Mouse (Mus musculus) forebrain, embryonic 12.5 days (tissue): ENCODE measurements at regions not wholly inside any gene's neighbourhood (a gene's known extent, or its start where the extent isn't known, plus 50 kb on each side); places are given as distances from the start of the nearest gene placed in this dataset.

Source experiments
- ATAC-seq: fragments of 200-750 bp; cut with Nextera tagmentation; 2 replicates; pipeline ENCODE4 v1.8.0; 2017; ENCODE audit warnings: moderate TSS enrichment; ENCODE audit not compliant: low FRiP score
- H3K27ac ChIP-seq: fragments of 300-500 bp; sonication (generic); 2 replicates; pipeline ENCODE4 v1.5.1; 2016; ENCODE audit warnings: mild to moderate bottlenecking
- H3K27me3 ChIP-seq: fragments of 300-500 bp; sonication (generic); 2 replicates; pipeline ENCODE4 v1.6.1; 2016; ENCODE audit warnings: mild to moderate bottlenecking
- H3K36me3 ChIP-seq: fragments of 300-500 bp; sonication (generic); replicated peaks from 2 replicates; pipeline ENCODE4 v1.6.1; 2016; ENCODE audit warnings: mild to moderate bottlenecking
- H3K4me1 ChIP-seq: fragments of 300-500 bp; sonication (generic); 2 replicates; pipeline ENCODE4 v1.6.1; 2016
- H3K4me2 ChIP-seq: fragments of 300-500 bp; sonication (generic); 2 replicates; pipeline ENCODE4 v1.6.1; 2016; ENCODE audit warnings: mild to moderate bottlenecking, moderate library complexity
- H3K4me3 ChIP-seq: fragments of 300-500 bp; sonication (generic); replicated peaks from 2 replicates; pipeline ENCODE4 v1.5.1; 2016; ENCODE audit warnings: mild to moderate bottlenecking
- H3K9ac ChIP-seq: fragments of 300-500 bp; sonication (generic); 2 replicates; pipeline ENCODE4 v1.6.1; 2016; ENCODE audit warnings: mild to moderate bottlenecking
- H3K9me3 ChIP-seq: fragments of 300-500 bp; sonication (generic); 2 replicates; pipeline ENCODE4 v1.6.1; 2016
- WGBS: fragments of 180-500 bp; shearing (Covaris S2); methylation state at CpG from one replicate; pipeline ENCODE4 v1.1.7; 2016; 5-methylcytosine and 5-hydroxymethylcytosine counted together

- H3K4me3 ChIP-seq: no peak overlapping the region
- H3K4me2 ChIP-seq: no peak overlapping the region
- no peaks in the 10 kb centered on the region for H3K36me3 ChIP-seq
- no peaks in the 10 kb centered on the region for H3K9me3 ChIP-seq
- H3K4me1 ChIP-seq: no peaks in the 10 kb centered on the region
- H3K9ac ChIP-seq: no peak overlapping the region
- WGBS: 81% methylated on average over 12 of the region's 12 CpGs
- no peak overlapping the region for H3K27ac ChIP-seq
- H3K27me3 ChIP-seq: 0 out of 2 replicates have a peak, but pooled peaks cover 5% of the 10 kb centered on the region
- ATAC-seq: no peak
Measured at GRCm38 (mm10) chrX:11181855-11182254, 117.2 kb upstream of the H2al1a start.

- Histone ChIP-seq H3K4me3 (no peak overlapping the region), H3K9ac (no peak overlapping the region), H3K4me1 (no peaks in the 10 kb centered on the region), H3K9me3 (no peaks in the 10 kb centered on the region), H3K27ac (no peak overlapping the region), H3K27me3 (no peaks in the 10 kb centered on the region), H3K4me2 (no peak overlapping the region), H3K36me3 (no peaks in the 10 kb centered on the region)
- 91% methylated on average over 6 of the region's 6 CpGs for WGBS
- ATAC-seq: no peak
Measured at GRCm38 (mm10) chrX:11190851-11191250, 108.2 kb upstream of the H2al1a start.

GRCm38 (mm10) chrX:11204135-11204534 is 94.9 kb upstream of the H2al1a start:
- no peak for ATAC-seq
- 77% methylated on average over 2 of the region's 2 CpGs for WGBS
- Histone ChIP-seq H3K4me3 (no peak overlapping the region), H3K27me3 (no peaks in the 10 kb centered on the region), H3K9ac (no peak overlapping the region), H3K4me2 (no peak overlapping the region), H3K27ac (no peak overlapping the region), H3K4me1 (no peaks in the 10 kb centered on the region), H3K36me3 (no peaks in the 10 kb centered on the region), H3K9me3 (no peaks in the 10 kb centered on the region)

GRCm38 (mm10) chrX:11209895-11210294 is 89.2 kb upstream of the H2al1a start:
- Histone ChIP-seq H3K4me2 (no peak overlapping the region), H3K27ac (no peak overlapping the region), H3K27me3 (0 out of 2 replicates have a peak, but pooled peaks cover 4% of the 10 kb centered on the region), H3K4me1 (no peaks in the 10 kb centered on the region), H3K9me3 (no peaks in the 10 kb centered on the region), H3K9ac (no peak overlapping the region), H3K4me3 (no peak overlapping the region), H3K36me3 (no peaks in the 10 kb centered on the region)
- no peak for ATAC-seq
- 86% methylated on average over 5 of the region's 5 CpGs for WGBS

GRCm38 (mm10) chrX:11212811-11213210 is 86.2 kb upstream of the H2al1a start:
- Histone ChIP-seq H3K4me2 (no peak overlapping the region), H3K9ac (no peak overlapping the region), H3K27ac (no peak overlapping the region), H3K4me3 (no peak overlapping the region), H3K36me3 (no peaks in the 10 kb centered on the region), H3K27me3 (0 out of 2 replicates have a peak, but pooled peaks cover 4% of the 10 kb centered on the region), H3K4me1 (no peaks in the 10 kb centered on the region), H3K9me3 (no peaks in the 10 kb centered on the region)
- WGBS: 86% methylated on average over 1 of the region's 1 CpGs
- no peak for ATAC-seq

- Histone ChIP-seq H3K9me3 (no peaks in the 10 kb centered on the region), H3K27me3 (0 out of 2 replicates have a peak, but pooled peaks cover 4% of the 10 kb centered on the region)
- WGBS: 63% methylated on average over 3 of the region's 3 CpGs
Measured at GRCm38 (mm10) chrX:11213492-11213891, 85.6 kb upstream of the H2al1a start.

GRCm38 (mm10) chrX:11239066-11239465 is 60.0 kb upstream of the H2al1a start:
- ATAC-seq: no peak
- Histone ChIP-seq H3K27me3 (peaks cover 8% of the 10 kb centered on the region; the same call in 1 of the 2 replicates), H3K4me3 (no peak overlapping the region), H3K4me1 (no peaks in the 10 kb centered on the region), H3K4me2 (no peak overlapping the region), H3K9me3 (no peaks in the 10 kb centered on the region), H3K27ac (no peak overlapping the region), H3K36me3 (no peaks in the 10 kb centered on the region), H3K9ac (no peak overlapping the region)
- WGBS: 82% methylated on average over 1 of the region's 1 CpGs

More at GRCm38 (mm10) chrX:11213492-11213891, 85.6 kb upstream of the H2al1a start:
- Histone ChIP-seq H3K4me1 (no peaks in the 10 kb centered on the region), H3K9ac (no peak overlapping the region), H3K4me3 (no peak overlapping the region), H3K27ac (no peak overlapping the region), H3K36me3 (no peaks in the 10 kb centered on the region), H3K4me2 (no peak overlapping the region)
- ATAC-seq: no peak

- Histone ChIP-seq H3K4me1 (no peaks in the 10 kb centered on the region), H3K9me3 (no peaks in the 10 kb centered on the region), H3K36me3 (no peaks in the 10 kb centered on the region), H3K27me3 (no peaks in the 10 kb centered on the region), H3K4me2 (no peak overlapping the region), H3K27ac (no peak overlapping the region), H3K4me3 (no peak overlapping the region), H3K9ac (no peak overlapping the region)
- no peak for ATAC-seq
- WGBS: 91% methylated on average over 3 of the region's 3 CpGs
Measured at GRCm38 (mm10) chrX:11245576-11245975, 53.5 kb upstream of the H2al1a start.
